In genomic region chr6:107415766-107416165, GRCm38 (mm10) we compare ENCODE assay signal across 19 mouse cellular contexts.
DNase-seq lines count a peak whose midpoint lies in the region; ATAC-seq and TF ChIP-seq lines count a peak whose summit lies in the region.
"Had no signal": no experiment of that assay in that cellular context is flagged by ENCODE, and none has a peak within 500 bp of the region (broad histone marks: within the 10 kb centered on the region; RNA-seq: fewer than 3 reads in every experiment).

No protein-coding gene starts in this region.

- H3K4me2 ChIP-seq in lung, embryonic 14.5 days, result no peak overlapping the region
- H3K4me2 ChIP-seq: heart, embryonic 12.5 days; kidney, embryonic 15.5 days; limb, embryonic 15.5 days; neural tube, embryonic 13.5 days; stomach, embryonic 15.5 days had no signal

- no peak for TF ChIP-seq CTCF in lung, embryonic 14.5 days (IDR thresholded peaks at IDR 0.05; ENCODE audit: low read depth)

- peak; percentile 80 for DNase-seq in lung, embryonic 14.5 days
- no peak for DNase-seq in lung, postnatal 4 days
- DNase-seq in ES-CJ7 (ENCODE audit: low read depth, low spot score), result peak; percentile 7
- DNase-seq in ZHBTc4 (ENCODE audit: low read depth, low spot score), result peak; percentile 20
- DNase-seq in induced T-regulatory cell, adult 2 months (ENCODE audit: low read depth), result peak; percentile 3
- DNase-seq in cerebellum, adult 11-12 months, result no peak
- no peak for DNase-seq in layer of hippocampus, postnatal 14 days (ENCODE audit: low spot score in 2 of 2)
- DNase-seq: cerebellum, adult 18-20 months; gastrocnemius, postnatal 36 days; heart, postnatal 36 days; liver, postnatal 0 days; right cerebral cortex, adult 18-20 months; spleen, adult 18-20 months had no signal

- WGBS in lung, embryonic 14.5 days, result 73% methylated on average over 4 of the region's 4 CpGs

- H3K4me1 ChIP-seq in lung, embryonic 14.5 days (ENCODE audit: insufficient read depth), result no peaks in the 10 kb centered on the region
- H3K4me1 ChIP-seq: heart, embryonic 12.5 days; kidney, embryonic 15.5 days; limb, embryonic 15.5 days; neural tube, embryonic 13.5 days; stomach, embryonic 15.5 days had no signal

- no peak overlapping the region for H3K9ac ChIP-seq in lung, embryonic 14.5 days
- H3K9ac ChIP-seq: heart, embryonic 12.5 days; kidney, embryonic 15.5 days; limb, embryonic 15.5 days; liver, postnatal 0 days; neural tube, embryonic 13.5 days; stomach, embryonic 15.5 days had no signal

- no peaks in the 10 kb centered on the region for H3K36me3 ChIP-seq in lung, embryonic 14.5 days (ENCODE audit: insufficient read depth)
- H3K36me3 ChIP-seq: heart, embryonic 12.5 days; kidney, embryonic 15.5 days; limb, embryonic 15.5 days; neural tube, embryonic 13.5 days; stomach, embryonic 15.5 days had no signal

- H3K9me3 ChIP-seq in lung, embryonic 14.5 days (ENCODE audit: low read depth, low read length), result no peaks in the 10 kb centered on the region
- H3K9me3 ChIP-seq: heart, embryonic 12.5 days; kidney, embryonic 15.5 days; limb, embryonic 15.5 days; neural tube, embryonic 13.5 days; stomach, embryonic 15.5 days had no signal

- no peak overlapping the region for H3K4me3 ChIP-seq in lung, embryonic 14.5 days (ENCODE audit: low read depth, low read length)
- H3K4me3 ChIP-seq: heart, embryonic 12.5 days; kidney, embryonic 15.5 days; limb, embryonic 15.5 days; neural tube, embryonic 13.5 days; stomach, embryonic 15.5 days had no signal

- ATAC-seq in lung, embryonic 14.5 days (ENCODE audit: insufficient read depth), result no peak
- ATAC-seq: inflammation-experienced regulatory T-cells, adult 6 months; liver, postnatal 0 days had no signal

- H3K27me3 ChIP-seq in lung, embryonic 14.5 days (ENCODE audit: insufficient read depth, low read length), result no peaks in the 10 kb centered on the region
- H3K27me3 ChIP-seq: heart, embryonic 12.5 days; kidney, embryonic 15.5 days; limb, embryonic 15.5 days; neural tube, embryonic 13.5 days; stomach, embryonic 15.5 days had no signal

- H3K27ac ChIP-seq in lung, embryonic 14.5 days (ENCODE audit: low read depth), result no peak overlapping the region
- H3K27ac ChIP-seq: kidney, embryonic 15.5 days; limb, embryonic 15.5 days; neural tube, embryonic 13.5 days; stomach, embryonic 15.5 days had no signal

Comparison
In these comparisons a context has a peak if more than half of its experiments do, and no peak if none do; other contexts are left out.
1. DNase-seq: peak in lung, embryonic 14.5 days (single experiment), ES-CJ7 (single experiment), ZHBTc4 (single experiment) and induced T-regulatory cell, adult 2 months (single experiment); none in lung, postnatal 4 days (0 of 2), cerebellum, adult 11-12 months (single experiment) and layer of hippocampus, postnatal 14 days (0 of 2).